Mouse (Mus musculus) liver, adult 2 months (tissue): ENCODE data around the gene Chka. TPM values are rescaled to one million over a fixed set of nuclear protein-coding genes. Genes with fewer than 3 reads are reported as not detected.

ENCODE experiments used
- DNase-seq: peaks from one replicate; pipeline ENCODE4 v3.0.0-alpha.2; 2011; ENCODE audit warnings: low read depth, low spot score; ENCODE audit errors: extremely low read depth
- H3K27ac ChIP-seq: fragments of 200-500 bp; replicated peaks from 2 replicates; pipeline ENCODE4 v1.5.1; 2012; ENCODE audit warnings: low read depth, mild to moderate bottlenecking, control low read depth, inconsistent platforms, low read length; ENCODE audit not compliant: insufficient read depth
- H3K27me3 ChIP-seq: fragments of 200-500 bp; 2 replicates; pipeline ENCODE4 v1.6.1; 2012; ENCODE audit warnings: mild to moderate bottlenecking, moderate library complexity, low read length, inconsistent platforms; ENCODE audit not compliant: control insufficient read depth, insufficient read depth
- H3K36me3 ChIP-seq: fragments of 200-500 bp; 2 replicates; pipeline ENCODE4 v1.6.1; 2012; ENCODE audit warnings: low read length, inconsistent platforms; ENCODE audit not compliant: control insufficient read depth, insufficient read depth
- H3K4me1 ChIP-seq: fragments of 200-500 bp; 2 replicates; pipeline ENCODE4 v1.6.1; 2011; ENCODE audit warnings: low read length; ENCODE audit not compliant: control insufficient read depth, insufficient read depth
- H3K4me3 ChIP-seq: fragments of 200-500 bp; 2 replicates; pipeline ENCODE4 v1.5.1; 2011; ENCODE audit warnings: low read depth, mild to moderate bottlenecking, control low read depth, low read length, moderate library complexity; ENCODE audit not compliant: insufficient read depth
- H3K79me2 ChIP-seq: fragments of 200-500 bp; 2 replicates; pipeline ENCODE4 v1.6.1; 2012; ENCODE audit warnings: inconsistent platforms, mild to moderate bottlenecking, low read length, moderate library complexity; ENCODE audit not compliant: control insufficient read depth, insufficient read depth
- H3K9ac ChIP-seq: fragments of 200-500 bp; 2 replicates; pipeline ENCODE4 v1.6.1; 2012; ENCODE audit warnings: low read depth, mild to moderate bottlenecking, control low read depth, inconsistent platforms, low read length
- CTCF ChIP-seq: fragments of 200-500 bp; IDR thresholded peaks from 2 replicates; pipeline ENCODE4 v1.5.1; 2011; ENCODE audit warnings: low read depth, low read length, control low read depth
- POLR2A ChIP-seq: fragments of 200-500 bp; IDR thresholded peaks from 2 replicates; pipeline ENCODE4 v1.6.1; 2011; ENCODE audit warnings: low read length, control low read depth; ENCODE audit not compliant: insufficient read depth; ENCODE audit errors: extremely low read depth
- WGBS: fragments of 180-500 bp; shearing (Covaris S2); methylation state at CpG from one replicate; pipeline ENCODE4 v1.1.7; 2018; 5-methylcytosine and 5-hydroxymethylcytosine counted together
- polyA plus RNA-seq: library from polyadenylated mRNA; depleted of rRNA; stranded (reverse); fragments of >200 nt; gene quantifications from 2 replicates; pipeline ENCODE4 v1.2.3, GENCODE M21; 2012
- total RNA-seq: library from RNA; depleted of rRNA; stranded (reverse); fragments of >200 nt; gene quantifications from 2 replicates; pipeline ENCODE4 v1.2.3, GENCODE M21; 2014

Gene Chka
- total and polyA plus RNA-seq, 2 experiments, result 11.9 to 56.7 TPM

- peaks cover 31% of the 10 kb centered on the region for H3K4me1 ChIP-seq
- H3K36me3 ChIP-seq, result no peaks in the 10 kb centered on the region
- peaks cover 4% of the 10 kb centered on the region; the same call in 1 of the 2 replicates for H3K79me2 ChIP-seq
- TF ChIP-seq CTCF, result no peak
- no peak for TF ChIP-seq POLR2A
- no peak overlapping the region for H3K4me3 ChIP-seq
- WGBS, result 96% methylated on average over 7 of the region's 7 CpGs
- H3K27ac ChIP-seq, result no peak overlapping the region
- DNase-seq, result peak; percentile 70
- H3K27me3 ChIP-seq, result no peaks in the 10 kb centered on the region
- H3K9ac ChIP-seq, result no peak overlapping the region
Observed at GRCm38 (mm10) chr19:3848207-3848808, 3.3 kb upstream of the Chka start.

DNA sequence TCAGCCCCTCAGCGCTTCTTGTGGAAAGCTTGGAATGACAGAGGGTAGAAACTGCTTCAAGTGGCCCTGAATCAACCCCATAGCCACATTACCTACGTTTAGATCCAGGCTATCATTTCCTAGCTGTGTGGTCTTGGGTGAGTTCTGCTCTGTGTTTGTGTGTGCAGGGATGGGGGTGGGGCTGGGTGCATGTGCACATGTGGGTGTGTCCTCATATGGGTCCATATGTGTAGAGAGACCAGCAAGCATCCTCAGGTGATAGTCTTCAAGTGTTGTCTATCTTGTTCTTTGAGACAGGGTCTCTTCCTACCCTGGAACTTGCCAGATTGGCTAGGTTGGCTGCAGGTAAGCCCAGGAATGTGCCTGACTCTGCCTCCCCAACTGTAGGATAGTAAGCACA, 2.3 kb upstream of the Chka start:
- no peaks in the 10 kb centered on the region for H3K27me3 ChIP-seq
- H3K79me2 ChIP-seq, result peaks cover 8% of the 10 kb centered on the region; the same call in 1 of the 2 replicates
- TF ChIP-seq POLR2A (no peak), CTCF (no peak)
- no peak overlapping the region for H3K9ac ChIP-seq
- DNase-seq, result no peak
- H3K4me1 ChIP-seq, result peaks cover 35% of the 10 kb centered on the region
- 92% methylated on average over 2 of the region's 2 CpGs for WGBS
- H3K4me3 ChIP-seq, result no peak overlapping the region
- no peak overlapping the region for H3K27ac ChIP-seq
- H3K36me3 ChIP-seq, result no peaks in the 10 kb centered on the region

DNA sequence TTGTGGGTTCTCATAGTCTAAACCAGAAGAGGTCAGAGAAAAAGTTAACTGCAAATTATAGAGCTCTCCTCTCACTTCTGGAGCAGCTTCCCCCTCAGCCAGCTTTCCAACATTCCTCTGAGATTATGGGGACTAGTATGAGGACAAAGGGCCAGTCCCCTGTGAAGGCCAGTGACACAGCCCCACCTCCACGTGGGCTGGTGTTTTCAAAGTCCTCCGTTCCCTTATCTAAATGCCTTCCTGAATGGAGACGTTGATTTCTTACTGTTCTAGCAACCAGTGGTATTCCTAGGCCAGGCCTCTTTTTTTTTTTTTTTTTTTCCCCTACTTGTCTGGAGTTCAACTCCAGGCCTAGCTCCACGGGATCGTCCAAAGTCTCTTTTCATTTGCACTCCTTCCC, 1.5 kb upstream of the Chka start:
- Histone ChIP-seq H3K4me1 (peaks cover 38% of the 10 kb centered on the region), H3K27ac (no peak overlapping the region; the same call in 1 of the 2 replicates), H3K36me3 (no peaks in the 10 kb centered on the region), H3K9ac (no peak overlapping the region), H3K27me3 (no peaks in the 10 kb centered on the region), H3K79me2 (peaks cover 10% of the 10 kb centered on the region; the same call in 1 of the 2 replicates), H3K4me3 (no peak overlapping the region)
- DNase-seq, result peak; percentile 70
- TF ChIP-seq CTCF, result no peak
- no peak for TF ChIP-seq POLR2A
- WGBS, result 14% methylated on average over 5 of the region's 5 CpGs

DNA sequence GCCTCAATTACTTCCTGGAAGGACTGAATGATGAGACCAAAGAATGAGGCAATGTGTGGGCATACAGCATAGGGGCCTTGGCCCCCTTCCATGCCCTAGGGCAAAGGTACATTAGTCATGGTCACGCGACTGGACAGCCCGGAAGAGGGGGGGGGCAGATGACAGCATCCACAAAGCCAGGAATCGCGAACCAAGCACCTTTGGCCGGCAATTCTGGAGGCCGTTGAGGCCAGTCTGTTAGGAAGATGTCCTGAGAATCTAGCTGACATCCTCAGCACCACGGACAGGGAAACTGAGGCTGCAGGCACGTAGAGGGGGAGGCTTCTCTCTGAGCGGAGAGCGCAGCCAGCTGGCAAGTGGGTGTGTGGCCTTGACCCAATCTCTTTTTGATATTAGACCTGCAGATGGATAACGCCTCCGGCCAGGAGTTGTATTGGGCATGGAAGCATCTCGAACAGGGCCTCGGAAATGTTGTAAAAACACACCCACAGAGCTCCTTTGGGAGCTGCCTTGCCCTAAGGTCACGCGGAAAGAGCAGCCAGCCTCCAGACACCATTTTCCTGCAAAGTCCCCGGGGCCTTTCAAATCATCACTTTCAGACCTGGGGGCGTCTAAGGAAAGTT, 615 bp upstream of the Chka start:
- H3K4me1 ChIP-seq, result peaks cover 41% of the 10 kb centered on the region
- TF ChIP-seq CTCF (no peak), POLR2A (no peak)
- 2% methylated on average over 19 of the region's 19 CpGs for WGBS
- H3K79me2 ChIP-seq, result peaks cover 17% of the 10 kb centered on the region; the same call in 1 of the 2 replicates
- DNase-seq, result peak; percentile 87
- H3K9ac ChIP-seq, result peak overlapping the region; percentile 72
- H3K27ac ChIP-seq, result peak overlapping the region; percentile 88
- no peaks in the 10 kb centered on the region for H3K27me3 ChIP-seq
- peak overlapping the region; percentile 64 for H3K4me3 ChIP-seq
- H3K36me3 ChIP-seq, result no peaks in the 10 kb centered on the region

DNA sequence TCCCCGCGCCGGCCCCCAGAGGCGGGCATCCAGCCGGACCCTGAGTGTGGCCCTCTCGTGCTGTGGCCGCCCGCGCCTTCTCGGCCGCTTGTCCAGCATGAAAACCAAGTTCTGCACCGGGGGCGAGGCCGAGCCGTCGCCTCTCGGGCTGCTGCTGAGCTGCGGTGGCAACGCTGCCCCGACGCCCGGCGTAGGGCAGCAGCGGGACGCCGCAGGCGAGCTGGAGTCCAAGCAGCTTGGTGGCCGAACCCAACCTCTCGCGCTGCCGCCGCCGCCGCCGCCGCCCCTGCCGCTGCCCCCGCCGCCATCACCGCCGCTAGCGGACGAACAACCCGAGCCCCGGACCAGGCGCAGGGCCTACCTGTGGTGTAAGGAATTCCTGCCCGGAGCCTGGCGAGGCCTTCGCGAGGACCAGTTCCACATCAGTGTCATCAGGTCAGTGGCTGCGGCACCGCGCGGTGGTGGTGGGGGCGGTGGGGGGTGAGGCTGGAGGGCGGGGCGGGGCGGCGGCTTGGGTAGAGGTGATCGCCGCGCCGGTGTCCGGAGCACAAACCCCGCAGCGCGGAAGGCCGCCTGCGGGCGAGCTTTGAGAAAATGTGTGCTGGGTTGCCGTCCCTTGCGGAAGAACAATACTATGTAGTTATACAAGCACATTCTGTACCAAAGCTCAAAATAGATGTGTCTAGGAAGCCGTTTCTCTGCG, 557 bp downstream of the Chka start:
- Histone ChIP-seq H3K9ac (peak overlapping the region; percentile 96), H3K4me1 (peaks cover 38% of the 10 kb centered on the region), H3K27me3 (no peaks in the 10 kb centered on the region), H3K79me2 (peaks cover 20% of the 10 kb centered on the region; the same call in 1 of the 2 replicates), H3K4me3 (peak overlapping the region; percentile 97), H3K27ac (peak overlapping the region; percentile 87), H3K36me3 (no peaks in the 10 kb centered on the region)
- DNase-seq, result no peak
- TF ChIP-seq CTCF, result no peak
- TF ChIP-seq POLR2A, result no peak
- WGBS, result under 1% methylated on average over 71 of the region's 74 CpGs

GRCm38 (mm10) chr19:3853121-3853520, 1.5 kb downstream of the Chka start:
- Histone ChIP-seq H3K27me3 (no peaks in the 10 kb centered on the region), H3K9ac (no peak overlapping the region), H3K4me3 (peak overlapping the region; percentile 2; the same call in 1 of the 2 replicates), H3K36me3 (no peaks in the 10 kb centered on the region), H3K27ac (no peak overlapping the region), H3K4me1 (peaks cover 39% of the 10 kb centered on the region), H3K79me2 (peaks cover 24% of the 10 kb centered on the region; the same call in 1 of the 2 replicates)
- TF ChIP-seq POLR2A, result no peak
- TF ChIP-seq CTCF, result no peak
- WGBS, result 30% methylated on average over 10 of the region's 10 CpGs
- DNase-seq, result peak; percentile 48
